Mouse (Mus musculus) liver, embryonic 14.5 days (tissue): ENCODE data around the gene Sh3pxd2a. TPM values are rescaled to one million over a fixed set of nuclear protein-coding genes. Genes with fewer than 3 reads are reported as not detected.

Experiments
- ATAC-seq: fragments of 200-750 bp; cut with Nextera tagmentation; 2 replicates; pipeline ENCODE4 v1.8.0; 2017; ENCODE audit warnings: moderate number of reproducible peaks, mild to moderate bottlenecking, moderate library complexity; ENCODE audit not compliant: insufficient read depth
- DNase-seq, 3 experiments: peaks; one replicate each; pipeline ENCODE4 v3.0.0-alpha.2; 2012 to 2013; ENCODE audit warnings: low read depth in 3 of 3, low spot score in 3 of 3
- H3K27ac ChIP-seq: fragments of 300-500 bp; sonication (generic); 2 replicates; pipeline ENCODE4 v1.5.1; 2014; ENCODE audit warnings: moderate library complexity, mild to moderate bottlenecking, control low read depth, inconsistent platforms
- H3K27me3 ChIP-seq: fragments of 300-500 bp; sonication (generic); 2 replicates; pipeline ENCODE4 v1.6.1; 2014; ENCODE audit warnings: mild to moderate bottlenecking, low read length, moderate library complexity; ENCODE audit not compliant: control insufficient read depth, insufficient read depth
- H3K36me3 ChIP-seq: fragments of 300-500 bp; sonication (generic); replicated peaks from 2 replicates; pipeline ENCODE4 v1.6.1; 2014; ENCODE audit warnings: low read depth; ENCODE audit not compliant: control insufficient read depth, insufficient read depth
- H3K4me1 ChIP-seq, 2 experiments: fragments of 200-500 bp in 1 of 2; fragments of 300-500 bp in 1 of 2; sonication (generic) in 1 of 2; replicated peaks; 2 replicates each; pipeline ENCODE4 v1.6.1; 2012 to 2014; ENCODE audit warnings: antibody characterized with exemption in 1 of 2, inconsistent platforms in 1 of 2, low read length in 1 of 2; ENCODE audit not compliant: control insufficient read depth in 2 of 2, insufficient read depth in 2 of 2
- H3K4me2 ChIP-seq: fragments of 300-500 bp; sonication (generic); 2 replicates; pipeline ENCODE4 v1.6.1; 2014; ENCODE audit warnings: low read depth, mild to moderate bottlenecking, control low read depth, moderate library complexity
- H3K4me3 ChIP-seq, 2 experiments: fragments of 200-500 bp in 1 of 2; fragments of 300-500 bp in 1 of 2; sonication (generic) in 1 of 2; 2 replicates each; pipeline ENCODE4 v1.5.1; 2012 to 2014; ENCODE audit warnings: low read depth in 2 of 2, low read length in 2 of 2, mild to moderate bottlenecking in 2 of 2, control low read depth in 1 of 2, inconsistent platforms in 1 of 2, moderate library complexity in 1 of 2; ENCODE audit not compliant: insufficient read depth in 1 of 2
- H3K9ac ChIP-seq: fragments of 300-500 bp; sonication (generic); replicated peaks from 2 replicates; pipeline ENCODE4 v1.6.1; 2014; ENCODE audit warnings: mild to moderate bottlenecking, control low read depth, moderate library complexity
- H3K9me3 ChIP-seq: fragments of 300-500 bp; sonication (generic); 2 replicates; pipeline ENCODE4 v1.6.1; 2016; ENCODE audit warnings: low read length, mixed read lengths; ENCODE audit not compliant: control insufficient read depth
- CTCF ChIP-seq: IDR thresholded peaks from 2 replicates; pipeline ENCODE4 v1.5.1; 2016; ENCODE audit warnings: antibody characterized with exemption, low read depth, control low read depth
- EP300 ChIP-seq: IDR thresholded peaks from 2 replicates; pipeline ENCODE4 v1.6.1; 2016; ENCODE audit warnings: antibody characterized with exemption, low read depth
- WGBS: fragments of 180-500 bp; shearing (Covaris S2); extraction: QIAGEN DNeasy Blood & Tissue Kit; methylation state at CpG from one replicate; pipeline ENCODE4 v1.1.7; 2014; ENCODE audit not compliant: insufficient replicate concordance; 5-methylcytosine and 5-hydroxymethylcytosine counted together
- polyA plus RNA-seq, 2 experiments: library from polyadenylated mRNA; depleted of rRNA in 1 of 2; stranded (reverse) in 1 of 2; unstranded in 1 of 2; fragments of >200 nt; fragmentation: Nextera tagmentation in 1 of 2; extraction: Ambion mirVana in 1 of 2; gene quantifications; 2 replicates each; pipeline versions ENCODE4 v1.2.1 to v1.2.3; 2012 to 2014

Sh3pxd2a gene
- polyA plus RNA-seq (2012; rRNA removed): 1.2 and 1.6 TPM in 2 replicates
- polyA plus RNA-seq (2014; fragmentation: Nextera tagmentation; extraction: Ambion mirVana): 0.50 and 0.67 TPM in 2 replicates

- peak within 1 kb of the TSS; percentile 68 for H3K9ac ChIP-seq
- 1% methylated on average over 59 of the region's 70 CpGs for WGBS
- H3K27me3 ChIP-seq: peaks cover 29% of the 10 kb centered on the region
- H3K27ac ChIP-seq: no peak within 1 kb of the TSS
- TF ChIP-seq EP300 (no peak), CTCF (no peak)
- H3K9me3 ChIP-seq: no peaks in the 10 kb centered on the region; the same call in 1 of the 2 replicates
- H3K4me1 ChIP-seq: peaks cover 9 to 26% of the 10 kb centered on the region in 2 experiments
- DNase-seq (no peak), ATAC-seq (peak; percentile 80)
- peak within 1 kb of the TSS; percentile 71 to 77 for H3K4me3 ChIP-seq
- no peaks in the 10 kb centered on the region for H3K36me3 ChIP-seq
- H3K4me2 ChIP-seq: peak within 1 kb of the TSS; percentile 87
Measured at GRCm38 (mm10) chr19:47464304-47465241, at the start of gene Sh3pxd2a. Gene Sh3pxd2a, minus strand, starts transcription at chr19:47464401.

GRCm38 (mm10) chr19:47513618-47513897 lies 49.4 kb upstream of the Sh3pxd2a start:
- no peaks in the 10 kb centered on the region for H3K27me3 ChIP-seq
- H3K4me2 ChIP-seq: no peak overlapping the region
- no peaks in the 10 kb centered on the region for H3K36me3 ChIP-seq
- no peaks in the 10 kb centered on the region for H3K9me3 ChIP-seq
- 70% methylated on average over 4 of the region's 4 CpGs for WGBS
- no peak overlapping the region for H3K9ac ChIP-seq
- no peak overlapping the region for H3K4me3 ChIP-seq
- no peak overlapping the region for H3K27ac ChIP-seq
- no peak for DNase-seq
- ATAC-seq: no peak
- TF ChIP-seq EP300 (no peak), CTCF (no peak)
- peaks cover 35 to 44% of the 10 kb centered on the region in 2 experiments for H3K4me1 ChIP-seq

GRCm38 (mm10) chr19:47512794-47513617 lies 48.8 kb upstream of the Sh3pxd2a start:
- TF ChIP-seq CTCF (no peak), EP300 (no peak)
- H3K9ac ChIP-seq: no peak overlapping the region
- no peak overlapping the region for H3K27ac ChIP-seq
- DNase-seq: no peak
- H3K4me3 ChIP-seq: no peak overlapping the region
- no peak for ATAC-seq
- peaks cover 35 to 44% of the 10 kb centered on the region in 2 experiments for H3K4me1 ChIP-seq
- no peaks in the 10 kb centered on the region for H3K27me3 ChIP-seq
- WGBS: 74% methylated on average over 21 of the region's 21 CpGs
- no peak overlapping the region for H3K4me2 ChIP-seq
- H3K36me3 ChIP-seq: no peaks in the 10 kb centered on the region
- no peaks in the 10 kb centered on the region for H3K9me3 ChIP-seq

GRCm38 (mm10) chr19:47511958-47512357 lies 47.8 kb upstream of the Sh3pxd2a start:
- no peaks in the 10 kb centered on the region for H3K36me3 ChIP-seq
- ATAC-seq (no peak), DNase-seq (no peak)
- H3K9ac ChIP-seq: no peak overlapping the region
- H3K27ac ChIP-seq: no peak overlapping the region
- no peaks in the 10 kb centered on the region for H3K9me3 ChIP-seq
- no peak overlapping the region for H3K4me2 ChIP-seq
- H3K4me3 ChIP-seq: no peak overlapping the region
- no peaks in the 10 kb centered on the region for H3K27me3 ChIP-seq
- H3K4me1 ChIP-seq: peaks cover 36 to 43% of the 10 kb centered on the region in 2 experiments
- TF ChIP-seq EP300: no peak
- TF ChIP-seq CTCF: no peak
- WGBS: 53% methylated on average over 6 of the region's 6 CpGs

DNA sequence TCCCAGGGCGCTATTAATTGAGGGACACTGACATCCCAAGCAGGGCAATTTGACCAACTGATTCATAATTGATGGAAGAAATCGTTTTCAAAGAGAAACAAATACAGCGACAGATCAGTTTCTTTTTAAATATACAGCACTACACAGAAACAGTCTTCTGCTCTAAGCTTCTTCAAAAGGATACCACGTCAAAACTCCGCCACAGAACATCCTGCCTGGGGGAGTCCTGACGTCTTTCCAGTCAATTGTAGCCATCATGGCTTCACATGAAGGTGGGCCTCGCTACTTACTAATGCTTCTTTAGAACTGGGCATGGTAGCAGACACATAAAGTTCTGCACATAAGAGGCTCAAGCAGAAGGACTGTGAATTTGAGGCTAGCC lies 47.1 kb upstream of the Sh3pxd2a start:
- Histone ChIP-seq H3K9ac (no peak overlapping the region), H3K27me3 (no peaks in the 10 kb centered on the region), H3K36me3 (no peaks in the 10 kb centered on the region), H3K4me2 (peak overlapping the region; percentile 69), H3K9me3 (no peaks in the 10 kb centered on the region), H3K4me1 (peaks cover 36 to 42% of the 10 kb centered on the region in 2 experiments), H3K4me3 (no peak overlapping the region), H3K27ac (no peak overlapping the region)
- TF ChIP-seq EP300 (no peak), CTCF (no peak)
- 32% methylated on average over 7 of the region's 7 CpGs for WGBS
- ATAC-seq: no peak
- DNase-seq: no peak
